27 mouse cellular contexts compared by ENCODE assay signal in the genomic region with DNA sequence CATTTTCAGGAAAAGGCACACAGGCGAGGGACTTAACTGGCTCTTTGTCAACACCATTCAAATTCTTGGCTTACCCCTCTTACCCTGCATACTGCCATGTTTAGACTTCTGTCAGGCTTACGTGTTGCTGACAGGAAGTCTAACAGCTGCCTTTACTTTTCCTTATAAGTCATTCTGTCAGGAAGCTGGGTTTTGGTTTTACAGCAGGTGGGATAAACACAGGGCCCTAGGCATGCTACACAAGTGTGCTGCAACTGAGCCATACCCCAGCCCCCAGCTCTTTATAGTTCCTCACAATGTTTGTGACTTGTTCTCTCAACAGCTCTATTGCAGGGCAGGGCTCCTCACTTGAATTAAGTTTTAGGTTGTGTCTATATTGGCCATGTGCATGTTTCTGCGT. TPM values are rescaled to one million over a fixed set of nuclear protein-coding genes. Genes with fewer than 3 reads are reported as not detected.
DNase-seq lines count a peak whose midpoint lies in the region; ATAC-seq and TF ChIP-seq lines count a peak whose summit lies in the region.
"Had no signal": no experiment of that assay in that cellular context is flagged by ENCODE, and none has a peak within 500 bp of the region (broad histone marks: within the 10 kb centered on the region; RNA-seq: fewer than 3 reads in every experiment).

No protein-coding gene starts in this region.

- 66% methylated on average over 3 of the region's 3 CpGs for WGBS in embryonic facial prominence, embryonic 14.5 days
- 88% methylated on average over 3 of the region's 3 CpGs for WGBS in embryonic facial prominence, embryonic 10.5 days
- WGBS in lung, embryonic 16.5 days, result 61% methylated on average over 3 of the region's 3 CpGs
- 68% methylated on average over 3 of the region's 3 CpGs for WGBS in limb, embryonic 14.5 days
- 74% methylated on average over 3 of the region's 3 CpGs for whole genome bisulfite sequencing in intestine, postnatal 0 days

- no peak overlapping the region for H3K4me2 ChIP-seq in embryonic facial prominence, embryonic 14.5 days (ENCODE audit: low read depth, low read length)
- no peak overlapping the region for H3K4me2 ChIP-seq in lung, embryonic 16.5 days (ENCODE audit: low read depth, low read length)
- no peak overlapping the region for H3K4me2 ChIP-seq in limb, embryonic 14.5 days (replicated peaks; ENCODE audit: low read depth, low read length, severe bottlenecking)
- no peak overlapping the region for H3K4me2 ChIP-seq in intestine, postnatal 0 days (replicated peaks; ENCODE audit: low read depth)
- H3K4me2 ChIP-seq: embryonic facial prominence, embryonic 13.5 days; forebrain, embryonic 13.5 days; forebrain, embryonic 15.5 days had no signal

- H3K36me3 ChIP-seq in embryonic facial prominence, embryonic 14.5 days (ENCODE audit: control insufficient read depth, insufficient read depth, low read length), result peaks cover 24% of the 10 kb centered on the region
- H3K36me3 ChIP-seq in embryonic facial prominence, embryonic 10.5 days (replicated peaks), result peaks cover 70% of the 10 kb centered on the region
- peaks cover 13% of the 10 kb centered on the region; the same call in 1 of the 2 replicates for H3K36me3 ChIP-seq in lung, embryonic 16.5 days (ENCODE audit: control insufficient read depth, insufficient read depth, low read length)
- H3K36me3 ChIP-seq in limb, embryonic 14.5 days (ENCODE audit: control insufficient read depth, insufficient read depth, low read length), result peaks cover 21% of the 10 kb centered on the region; the same call in 1 of the 2 replicates
- peaks cover 13% of the 10 kb centered on the region for H3K36me3 ChIP-seq in intestine, postnatal 0 days (ENCODE audit: control insufficient read depth, insufficient read depth)

- no peak for TF ChIP-seq CTCF in intestine, postnatal 0 days (IDR thresholded peaks at IDR 0.05; ENCODE audit: low read depth)

- H3K27ac ChIP-seq in embryonic facial prominence, embryonic 14.5 days (replicated peaks; ENCODE audit: low read depth, low read length), result no peak overlapping the region
- no peak overlapping the region for H3K27ac ChIP-seq in embryonic facial prominence, embryonic 10.5 days (replicated peaks)
- no peak overlapping the region for H3K27ac ChIP-seq in lung, embryonic 16.5 days (ENCODE audit: low read length)
- no peak overlapping the region for H3K27ac ChIP-seq in limb, embryonic 14.5 days (replicated peaks; ENCODE audit: low read depth, low read length)
- H3K27ac ChIP-seq in intestine, postnatal 0 days (ENCODE audit: low read depth, low read length), result no peak overlapping the region
- H3K27ac ChIP-seq: embryonic facial prominence, embryonic 13.5 days; forebrain, embryonic 13.5 days; forebrain, embryonic 15.5 days had no signal

- peak; percentile 29 for DNase-seq in embryonic facial prominence, embryonic 14.5 days (ENCODE audit: low spot score)
- no peak for DNase-seq in embryonic facial prominence, embryonic 10.5 days (ENCODE audit: low spot score)
- DNase-seq in lung, adult 18-20 months, result no peak
- no peak for DNase-seq in limb, embryonic 14.5 days (ENCODE audit: low spot score)
- DNase-seq: adrenal gland, adult 8-10 months; adrenal gland, postnatal 14 days; adrenal gland, postnatal 36 days; B cell, adult 2 months; cerebellum, adult 11-12 months; cerebellum, adult 2 months; cerebellum, adult 9-10 months; cerebellum, postnatal 10 days; cerebellum, postnatal 25 days; forebrain, postnatal 0 days had no signal

- no peaks in the 10 kb centered on the region for H3K27me3 ChIP-seq in embryonic facial prominence, embryonic 14.5 days (replicated peaks; ENCODE audit: control insufficient read depth, insufficient read depth, low read length)
- no peaks in the 10 kb centered on the region for H3K27me3 ChIP-seq in embryonic facial prominence, embryonic 10.5 days (replicated peaks; ENCODE audit: low read depth, poor library complexity, severe bottlenecking)
- no peaks in the 10 kb centered on the region for H3K27me3 ChIP-seq in lung, embryonic 16.5 days (ENCODE audit: control insufficient read depth, insufficient read depth, low read depth, low read length)
- H3K27me3 ChIP-seq in limb, embryonic 14.5 days (ENCODE audit: control insufficient read depth, insufficient read depth, low read length), result no peaks in the 10 kb centered on the region
- H3K27me3 ChIP-seq in intestine, postnatal 0 days (replicated peaks; ENCODE audit: control insufficient read depth, insufficient read depth, low read length), result no peaks in the 10 kb centered on the region
- H3K27me3 ChIP-seq: CH12.LX; embryonic facial prominence, embryonic 13.5 days; forebrain, embryonic 13.5 days; forebrain, embryonic 15.5 days; Patski had no signal

- H3K9me3 ChIP-seq in embryonic facial prominence, embryonic 14.5 days (ENCODE audit: control insufficient read depth, low read length), result no peaks in the 10 kb centered on the region
- H3K9me3 ChIP-seq in embryonic facial prominence, embryonic 10.5 days, result no peaks in the 10 kb centered on the region
- H3K9me3 ChIP-seq in lung, embryonic 16.5 days (ENCODE audit: control insufficient read depth, low read length), result no peaks in the 10 kb centered on the region
- H3K9me3 ChIP-seq in limb, embryonic 14.5 days (ENCODE audit: control insufficient read depth, low read length), result no peaks in the 10 kb centered on the region
- no peaks in the 10 kb centered on the region for H3K9me3 ChIP-seq in intestine, postnatal 0 days (ENCODE audit: control insufficient read depth)
- H3K9me3 ChIP-seq: embryonic facial prominence, embryonic 13.5 days; forebrain, embryonic 13.5 days; forebrain, embryonic 15.5 days; G1E had no signal

- no peak overlapping the region for H3K4me3 ChIP-seq in embryonic facial prominence, embryonic 14.5 days (ENCODE audit: low read depth, low read length)
- H3K4me3 ChIP-seq in embryonic facial prominence, embryonic 10.5 days, result no peak overlapping the region
- no peak overlapping the region for H3K4me3 ChIP-seq in lung, embryonic 16.5 days (ENCODE audit: low read length)
- no peak overlapping the region for H3K4me3 ChIP-seq in limb, embryonic 14.5 days (replicated peaks; ENCODE audit: low read length)
- H3K4me3 ChIP-seq in intestine, postnatal 0 days (ENCODE audit: low read depth, low read length), result no peak overlapping the region
- H3K4me3 ChIP-seq: embryonic facial prominence, embryonic 13.5 days; forebrain, embryonic 13.5 days; forebrain, embryonic 15.5 days had no signal

- no peak overlapping the region for H3K9ac ChIP-seq in embryonic facial prominence, embryonic 14.5 days (ENCODE audit: low read depth, low read length)
- H3K9ac ChIP-seq in lung, embryonic 16.5 days (ENCODE audit: low read length), result no peak overlapping the region
- no peak overlapping the region for H3K9ac ChIP-seq in limb, embryonic 14.5 days (ENCODE audit: low read depth, low read length, severe bottlenecking)
- no peak overlapping the region for H3K9ac ChIP-seq in intestine, postnatal 0 days (ENCODE audit: low read depth, low read length)
- H3K9ac ChIP-seq: embryonic facial prominence, embryonic 13.5 days; forebrain, embryonic 13.5 days; forebrain, embryonic 15.5 days; forebrain, postnatal 0 days had no signal

- peak; percentile 21; the same call in 1 of the 2 replicates for ATAC-seq in embryonic facial prominence, embryonic 14.5 days (ENCODE audit: low read depth)
- ATAC-seq in lung, embryonic 16.5 days (ENCODE audit: low read depth), result 0 out of 2 replicates have a peak, but pooled peaks have one; percentile 24
- ATAC-seq in limb, embryonic 14.5 days (ENCODE audit: low FRiP score, low read depth), result peak; percentile 43; the same call in 1 of the 2 replicates
- no peak for ATAC-seq in intestine, postnatal 0 days
- ATAC-seq: activated CD4-positive, CD25-positive, alpha-beta regulatory T cell, adult 4 months; CD4-positive, CD25-positive, alpha-beta regulatory T cell, adult 4 months; forebrain, embryonic 13.5 days; forebrain, embryonic 15.5 days; forebrain, postnatal 0 days; Patski had no signal

- TF ChIP-seq POLR2A in limb, embryonic 14.5 days (IDR thresholded peaks at IDR 0.05; ENCODE audit: borderline replicate concordance, extremely low read depth, insufficient read depth, insufficient read length), result no peak

- no peaks in the 10 kb centered on the region for H3K4me1 ChIP-seq in embryonic facial prominence, embryonic 14.5 days (ENCODE audit: control insufficient read depth, insufficient read depth, low read length)
- H3K4me1 ChIP-seq in embryonic facial prominence, embryonic 10.5 days, result no peaks in the 10 kb centered on the region
- H3K4me1 ChIP-seq in lung, embryonic 16.5 days (replicated peaks; ENCODE audit: control insufficient read depth, insufficient read depth, low read length), result no peaks in the 10 kb centered on the region
- no peaks in the 10 kb centered on the region for H3K4me1 ChIP-seq in limb, embryonic 14.5 days (ENCODE audit: control insufficient read depth, insufficient read depth, low read length)
- no peaks in the 10 kb centered on the region for H3K4me1 ChIP-seq in intestine, postnatal 0 days (replicated peaks; ENCODE audit: control insufficient read depth, insufficient read depth, low read length)
- H3K4me1 ChIP-seq: embryonic facial prominence, embryonic 13.5 days had no signal

RNA-seq across cellular contexts. Expression of a gene that starts 16.5 kb away (rescaled TPM):
- 10.2 and 11.9 TPM in 2 replicates for polyA plus RNA-seq in embryonic facial prominence, embryonic 14.5 days (2014; fragmentation: Nextera tagmentation; extraction: Ambion mirVana)
- polyA plus RNA-seq in embryonic facial prominence, embryonic 10.5 days (2016; fragmentation: Nextera tagmentation; extraction: Ambion mirVana), result 23.5 and 26.1 TPM in 2 replicates
- polyA plus RNA-seq in lung, embryonic 16.5 days (2015; fragmentation: Nextera tagmentation; extraction: Ambion mirVana), result 22.6 and 23.0 TPM in 2 replicates
- polyA plus RNA-seq in limb, embryonic 14.5 days (2012; rRNA removed), result 45.9 and 55.3 TPM in 2 replicates
- 13.7 and 14.4 TPM in 2 replicates for polyA plus RNA-seq in limb, embryonic 14.5 days (2014; fragmentation: Nextera tagmentation; extraction: Ambion mirVana)
- polyA plus RNA-seq in intestine, postnatal 0 days (2015; fragmentation: Nextera tagmentation; extraction: Ambion mirVana), result 42.2 and 46.5 TPM in 2 replicates

RNA-seq across cellular contexts. Expression of a gene that starts 32.7 kb away (rescaled TPM):
- 40.7 and 49.6 TPM in 2 replicates for polyA plus RNA-seq in embryonic facial prominence, embryonic 14.5 days (2014; fragmentation: Nextera tagmentation; extraction: Ambion mirVana)
- polyA plus RNA-seq in embryonic facial prominence, embryonic 10.5 days (2016; fragmentation: Nextera tagmentation; extraction: Ambion mirVana), result 85.1 and 86.3 TPM in 2 replicates
- 48.4 and 53.1 TPM in 2 replicates for polyA plus RNA-seq in lung, embryonic 16.5 days (2015; fragmentation: Nextera tagmentation; extraction: Ambion mirVana)
- polyA plus RNA-seq in limb, embryonic 14.5 days (2012; rRNA removed), result 50.6 and 73.3 TPM in 2 replicates
- 54.2 and 62.5 TPM in 2 replicates for polyA plus RNA-seq in limb, embryonic 14.5 days (2014; fragmentation: Nextera tagmentation; extraction: Ambion mirVana)
- 18.5 and 18.7 TPM in 2 replicates for polyA plus RNA-seq in intestine, postnatal 0 days (2015; fragmentation: Nextera tagmentation; extraction: Ambion mirVana)

RNA-seq across cellular contexts. Expression of a gene that starts 57.6 kb away (rescaled TPM):
- not detected in 2 replicates for polyA plus RNA-seq in embryonic facial prominence, embryonic 14.5 days (2014; fragmentation: Nextera tagmentation; extraction: Ambion mirVana)
- not detected in 2 replicates for polyA plus RNA-seq in embryonic facial prominence, embryonic 10.5 days (2016; fragmentation: Nextera tagmentation; extraction: Ambion mirVana)
- not detected in 2 replicates for polyA plus RNA-seq in lung, embryonic 16.5 days (2015; fragmentation: Nextera tagmentation; extraction: Ambion mirVana)
- polyA plus RNA-seq in limb, embryonic 14.5 days (2012; rRNA removed), result not detected in 2 replicates
- polyA plus RNA-seq in limb, embryonic 14.5 days (2014; fragmentation: Nextera tagmentation; extraction: Ambion mirVana), result not detected in 2 replicates
- polyA plus RNA-seq in intestine, postnatal 0 days (2015; fragmentation: Nextera tagmentation; extraction: Ambion mirVana), result not detected in 2 replicates
- polyA plus RNA-seq: activated CD4-positive, CD25-positive, alpha-beta regulatory T cell, adult 4 months; CD4-positive, CD25-positive, alpha-beta regulatory T cell, adult 4 months; cerebellum, adult 2 months; cortical plate, adult 2 months; embryonic facial prominence, embryonic 11.5 days; embryonic facial prominence, embryonic 13.5 days; forebrain, embryonic 11.5 days; forebrain, embryonic 13.5 days; forebrain, embryonic 15.5 days; forebrain, postnatal 0 days; G1E; Patski had no signal
